In genomic region chr10:25200691-25201090, GRCm38 (mm10) we compare ENCODE assay signal across 7 mouse cellular contexts.
DNase-seq lines count a peak whose midpoint lies in the region; ATAC-seq lines count a peak whose summit lies in the region.

No protein-coding gene starts in this region.

- H3K4me2 ChIP-seq in kidney, embryonic 16.5 days (replicated peaks; ENCODE audit: low read depth, low read length) = peak overlapping the region; percentile 67
- H3K4me2 ChIP-seq in embryonic facial prominence, embryonic 15.5 days (replicated peaks) = peak overlapping the region; percentile 78; the same call in 1 of the 2 replicates

- H3K36me3 ChIP-seq in kidney, embryonic 16.5 days (ENCODE audit: insufficient read depth, low read length) = no peaks in the 10 kb centered on the region
- no peaks in the 10 kb centered on the region for H3K36me3 ChIP-seq in embryonic facial prominence, embryonic 15.5 days

- H3K27me3 ChIP-seq in kidney, embryonic 16.5 days (ENCODE audit: insufficient read depth, low read length) = no peaks in the 10 kb centered on the region
- no peaks in the 10 kb centered on the region for H3K27me3 ChIP-seq in embryonic facial prominence, embryonic 15.5 days

- peaks cover 13% of the 10 kb centered on the region for H3K4me1 ChIP-seq in kidney, embryonic 16.5 days (ENCODE audit: insufficient read depth, low read length)
- H3K4me1 ChIP-seq in embryonic facial prominence, embryonic 15.5 days = peaks cover 7% of the 10 kb centered on the region; the same call in 1 of the 2 replicates

- H3K4me3 ChIP-seq in kidney, embryonic 16.5 days (ENCODE audit: low read length) = no peak overlapping the region
- H3K4me3 ChIP-seq in embryonic facial prominence, embryonic 15.5 days (replicated peaks) = no peak overlapping the region

- H3K9me3 ChIP-seq in kidney, embryonic 16.5 days (ENCODE audit: low read length) = no peaks in the 10 kb centered on the region
- H3K9me3 ChIP-seq in embryonic facial prominence, embryonic 15.5 days (replicated peaks) = no peaks in the 10 kb centered on the region

- no peak overlapping the region for H3K9ac ChIP-seq in kidney, embryonic 16.5 days (replicated peaks; ENCODE audit: low read length)
- H3K9ac ChIP-seq in embryonic facial prominence, embryonic 15.5 days = no peak overlapping the region

- ATAC-seq in kidney, embryonic 16.5 days (ENCODE audit: low FRiP score, low TSS enrichment) = no peak
- peak; percentile 86 for ATAC-seq in activated CD4-positive, CD25-positive, alpha-beta regulatory T cell, adult 4 months
- no peak for ATAC-seq in embryonic facial prominence, embryonic 15.5 days (ENCODE audit: insufficient number of reproducible peaks, low FRiP score, low TSS enrichment, low read depth)
- peak; percentile 38; the same call in 1 of the 2 replicates for ATAC-seq in megakaryocyte-erythroid progenitor cell, adult 5-6 weeks (replicated peaks; ENCODE audit: low FRiP score, low TSS enrichment, poor library complexity, severe bottlenecking)

- no peak overlapping the region for H3K27ac ChIP-seq in kidney, embryonic 16.5 days (ENCODE audit: low read length)
- H3K27ac ChIP-seq in embryonic facial prominence, embryonic 15.5 days (replicated peaks) = no peak overlapping the region

- WGBS in kidney, embryonic 16.5 days = 79% methylated on average over 7 of the region's 7 CpGs
- WGBS in embryonic facial prominence, embryonic 15.5 days = 78% methylated on average over 7 of the region's 7 CpGs

- DNase-seq in kidney, postnatal 4 days = no peak
- no peak for DNase-seq in retina, embryonic 14.5 days (ENCODE audit: low spot score)
- no peak for DNase-seq in ovary, adult 18-20 months (ENCODE audit: low spot score)

Comparison
In these comparisons a context has a peak if more than half of its experiments do, and no peak if none do; other contexts are left out.
1. ATAC-seq: peak in activated CD4-positive, CD25-positive, alpha-beta regulatory T cell, adult 4 months (single experiment) and megakaryocyte-erythroid progenitor cell, adult 5-6 weeks (single experiment); none in kidney, embryonic 16.5 days (single experiment) and embryonic facial prominence, embryonic 15.5 days (single experiment).